Mouse (Mus musculus) forelimb bud, embryonic 11.5 days (tissue): Measurements from ENCODE around the gene Fam20b.

Experiments
- DNase-seq: peaks from one replicate; pipeline ENCODE4 v3.0.0-alpha.2; 2012; ENCODE audit warnings: low read depth, low spot score

Gene Fam20b

GRCm38 (mm10) chr1:156718950-156719805 is at the start of gene Fam20b:
Gene Fam20b (minus strand): TSS chr1:156719086.
- DNase-seq: peak; percentile 97

DNA sequence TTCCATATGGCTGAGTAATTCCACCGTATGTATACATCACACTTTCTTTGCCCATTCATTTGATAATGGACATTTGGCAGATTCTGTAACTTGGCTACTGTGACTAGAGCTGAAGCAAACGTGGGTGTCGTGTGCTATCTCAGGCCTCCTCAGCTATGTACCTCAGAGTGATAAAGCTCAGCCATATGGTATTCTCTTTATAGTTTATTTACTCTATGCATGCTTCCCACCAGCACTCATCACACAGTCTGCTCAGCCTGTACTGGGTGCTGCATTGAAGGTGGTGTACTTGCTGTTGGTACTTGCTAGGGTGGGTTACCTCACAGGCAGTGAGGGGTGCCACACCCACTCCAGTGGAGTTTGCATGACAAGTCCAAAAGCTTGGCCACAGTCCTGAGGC is 46.4 kb upstream of the Fam20b start:
- DNase-seq: no peak

DNA sequence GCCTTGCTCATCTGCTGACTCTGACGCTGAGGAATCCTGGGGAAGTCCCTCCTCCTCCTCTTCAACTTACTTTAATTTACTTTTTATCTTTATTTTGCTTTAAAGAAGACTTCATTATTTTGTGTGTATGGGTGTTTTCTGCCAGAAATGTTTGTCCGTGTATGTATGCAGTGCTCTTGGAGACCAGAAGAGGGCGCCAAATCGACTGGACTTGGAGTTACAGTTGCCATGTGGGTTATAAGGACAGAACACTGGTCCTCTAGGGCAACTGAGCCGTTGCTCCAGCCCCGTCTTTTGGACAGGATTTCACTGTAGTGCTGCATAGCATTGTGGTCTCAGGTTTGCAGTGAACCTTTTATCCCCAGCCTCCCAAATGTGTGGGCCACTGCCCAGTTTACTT is 45.7 kb upstream of the Fam20b start:
- DNase-seq: no peak

DNA sequence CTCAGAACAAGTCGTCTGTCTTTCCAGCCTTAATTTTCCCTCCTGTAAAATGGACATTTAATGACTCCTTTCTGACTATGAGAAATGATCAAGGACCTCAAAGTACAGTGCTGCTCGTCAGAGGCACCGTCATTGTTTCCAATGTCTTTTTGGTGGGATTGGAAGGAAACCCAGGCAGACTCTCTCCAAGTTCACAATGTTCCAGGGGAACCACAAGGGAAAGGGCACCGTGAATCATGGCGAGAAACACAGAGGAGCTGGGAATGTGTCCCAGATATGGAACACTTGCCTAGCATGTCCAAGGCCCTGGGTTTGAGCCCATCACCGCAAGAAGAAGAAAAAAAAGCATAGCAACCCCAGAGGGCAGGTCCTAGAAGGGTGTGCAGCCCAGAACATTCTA is 44.4 kb upstream of the Fam20b start:
- no peak for DNase-seq

DNA sequence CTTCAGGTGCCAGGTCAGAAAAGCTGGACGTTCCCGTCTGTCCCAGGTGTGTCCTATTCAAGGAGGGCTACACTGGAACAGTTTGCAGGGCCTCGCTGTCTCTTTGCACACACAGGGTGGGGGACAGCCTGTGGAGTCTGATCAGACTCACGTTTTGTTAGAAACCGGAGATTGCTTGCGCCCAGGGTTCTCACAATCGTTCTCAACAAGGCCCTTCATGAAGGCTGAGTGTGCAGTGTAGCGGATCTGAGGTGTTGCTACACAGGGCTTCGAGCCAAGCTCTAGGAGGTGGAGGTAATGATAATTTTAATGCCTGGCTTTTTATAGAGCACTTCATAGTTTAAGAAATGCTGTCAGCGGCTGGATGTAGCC is 42.5 kb upstream of the Fam20b start:
- DNase-seq: no peak

DNA sequence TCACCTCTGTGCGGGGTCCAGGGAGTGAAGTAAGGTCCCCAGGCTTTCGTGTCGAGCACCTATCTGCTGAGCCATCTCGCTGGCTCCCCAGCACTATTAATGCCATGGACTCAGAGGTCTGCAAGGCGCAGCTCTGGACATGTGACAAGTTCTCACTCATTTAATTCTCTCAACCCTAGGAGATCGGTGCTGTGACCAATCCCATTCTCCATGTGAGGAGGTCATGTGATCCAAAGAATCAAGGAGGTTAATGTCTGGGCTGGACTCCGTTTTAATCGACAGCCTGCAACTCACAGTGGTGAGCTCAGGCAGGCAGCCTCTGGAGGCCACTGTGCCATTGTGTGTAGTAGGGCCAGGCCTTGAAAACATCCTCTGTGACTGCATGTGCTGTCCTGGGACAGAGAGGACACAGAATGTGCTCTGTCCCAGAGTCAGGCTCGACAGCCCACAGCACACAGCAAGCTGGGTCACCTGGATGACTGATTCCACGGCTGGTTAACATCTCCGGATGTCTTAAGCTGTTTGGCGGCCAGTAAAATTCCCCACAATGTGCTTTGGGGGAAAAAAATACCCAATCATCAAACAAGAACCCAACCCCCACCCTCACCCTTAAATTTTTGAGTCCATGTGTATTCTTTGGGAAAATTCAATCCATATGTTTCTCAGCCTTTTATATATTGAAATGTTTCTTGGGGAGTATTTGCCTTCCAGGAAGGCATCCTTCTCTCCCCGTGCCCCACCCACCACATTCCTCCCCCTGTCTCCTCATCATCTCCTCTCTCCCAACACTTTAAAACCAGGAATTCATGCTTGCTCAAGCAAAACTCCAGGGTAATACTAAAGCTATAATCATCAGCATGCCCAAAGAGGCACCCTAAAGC is 41.9 kb upstream of the Fam20b start:
- peak; percentile 80 for DNase-seq

DNA sequence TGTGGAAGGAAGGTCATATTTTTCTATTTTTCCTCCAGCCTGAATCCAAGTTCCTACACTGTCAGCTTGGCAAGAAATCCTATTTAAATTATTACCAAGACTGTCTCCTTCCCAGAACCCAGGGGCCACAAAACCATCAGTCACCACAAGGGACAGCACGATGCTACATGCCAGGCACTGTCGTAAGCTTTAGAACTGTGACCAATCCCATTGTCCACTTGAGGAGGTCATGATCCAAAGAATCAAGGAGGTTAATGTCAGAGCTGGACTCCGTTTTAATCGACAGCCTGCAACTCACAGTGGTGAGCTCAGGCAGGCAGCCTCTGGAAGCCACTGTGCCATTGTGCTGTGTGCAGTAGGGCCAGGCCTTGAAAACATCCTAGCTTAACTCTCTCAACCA is 39.4 kb upstream of the Fam20b start:
- DNase-seq: no peak

- DNase-seq: peak; percentile 52
Measured at GRCm38 (mm10) chr1:156754608-156755413, 35.9 kb upstream of the Fam20b start.

GRCm38 (mm10) chr1:156752990-156753389 is 34.1 kb upstream of the Fam20b start:
- no peak for DNase-seq

GRCm38 (mm10) chr1:156752020-156752724 is 33.3 kb upstream of the Fam20b start:
- DNase-seq: peak; percentile 93

DNA sequence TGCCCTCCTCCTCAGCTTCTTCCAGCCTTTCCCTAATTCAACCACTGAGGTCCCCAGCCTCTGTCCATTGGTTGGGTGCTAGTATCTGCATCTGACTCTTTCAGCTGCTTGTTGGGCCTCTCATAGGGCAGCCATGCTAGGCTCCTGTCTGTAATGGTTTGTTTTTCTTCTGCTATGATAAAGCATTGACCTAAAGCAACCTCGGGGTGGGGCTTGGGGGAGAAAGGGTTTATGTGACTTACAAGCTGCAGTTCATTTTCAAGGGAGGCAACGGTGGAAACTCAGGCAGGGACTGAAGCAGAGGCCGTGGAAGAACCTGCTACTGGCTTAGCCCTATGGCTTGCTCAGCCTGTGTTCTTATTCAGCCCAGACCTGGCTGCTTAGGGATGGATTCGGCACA is 31.4 kb upstream of the Fam20b start:
- DNase-seq: no peak

GRCm38 (mm10) chr1:156749136-156749535 is 30.2 kb upstream of the Fam20b start:
- DNase-seq: no peak

DNA sequence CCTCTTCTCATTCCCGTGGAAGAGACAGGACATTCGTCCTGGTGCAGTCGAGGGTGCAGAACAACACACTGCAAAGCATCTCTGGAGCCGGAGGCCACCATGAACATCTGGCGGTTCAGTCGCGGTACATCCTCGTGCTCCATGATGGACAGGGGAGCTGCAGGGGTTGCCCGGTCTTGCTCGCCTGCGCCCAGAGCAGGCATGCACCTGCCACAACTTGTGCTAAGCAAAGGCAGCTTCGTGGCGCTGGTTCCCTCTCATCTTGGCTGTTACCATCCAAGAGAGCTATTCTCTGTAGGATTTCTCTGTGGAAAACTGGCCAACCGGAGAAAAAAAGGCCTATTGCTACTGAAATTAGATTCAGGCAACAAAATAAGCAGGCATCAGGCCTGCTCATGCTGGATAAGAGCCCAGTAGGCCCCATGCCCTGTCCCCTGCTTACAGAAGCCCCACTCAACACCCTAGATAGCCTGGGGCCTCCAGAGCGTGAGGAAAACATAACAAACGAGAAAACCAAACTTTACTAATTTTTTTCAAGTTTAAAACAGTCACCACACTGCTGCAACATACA is 29.6 kb upstream of the Fam20b start:
- DNase-seq: no peak

GRCm38 (mm10) chr1:156745188-156745810 is 26.4 kb upstream of the Fam20b start:
- no peak for DNase-seq

DNA sequence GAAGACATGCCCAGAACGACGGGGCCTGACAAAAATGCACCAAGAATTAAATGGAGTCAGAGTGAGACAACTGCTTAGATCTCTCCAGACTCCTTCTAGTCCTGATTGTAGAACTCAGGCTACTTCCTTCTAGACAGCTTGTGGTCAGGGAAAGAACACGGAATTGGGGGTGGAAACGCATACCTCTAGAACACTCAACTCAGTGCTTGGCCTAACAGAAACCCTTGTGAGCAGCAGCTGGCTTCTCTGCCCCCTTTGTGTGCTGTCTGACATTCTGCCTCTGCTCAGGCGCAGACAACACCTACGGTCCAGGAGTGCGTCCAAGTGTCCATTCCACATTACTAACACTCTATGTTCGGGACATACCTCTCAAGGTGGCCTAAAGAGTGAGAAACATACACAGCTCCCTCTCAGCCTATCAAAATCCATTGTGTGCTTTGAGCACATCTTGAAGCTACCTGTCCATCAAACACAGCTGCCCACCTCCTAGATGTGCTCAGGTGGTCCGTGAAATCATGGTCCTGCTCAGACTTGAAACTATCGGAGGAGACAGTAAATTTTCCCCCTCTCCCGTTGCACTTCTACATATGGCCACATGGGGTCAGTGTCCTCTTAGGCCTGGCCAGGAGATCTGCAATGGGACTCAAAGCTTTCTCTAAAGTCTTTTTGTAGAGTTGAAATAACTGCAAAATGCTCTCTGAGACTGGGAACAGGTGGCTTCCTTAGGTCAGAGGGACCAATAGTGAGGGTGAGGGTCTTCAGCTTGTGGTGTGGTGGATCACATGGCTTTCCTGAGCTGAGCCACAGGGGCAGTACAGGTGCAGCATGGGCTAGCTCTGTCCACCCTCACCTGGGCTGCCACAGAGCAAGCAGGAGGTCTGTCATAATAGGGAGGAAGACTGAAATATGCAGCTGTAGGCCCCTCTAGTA is 22.9 kb upstream of the Fam20b start:
- peak; percentile 79 for DNase-seq

DNA sequence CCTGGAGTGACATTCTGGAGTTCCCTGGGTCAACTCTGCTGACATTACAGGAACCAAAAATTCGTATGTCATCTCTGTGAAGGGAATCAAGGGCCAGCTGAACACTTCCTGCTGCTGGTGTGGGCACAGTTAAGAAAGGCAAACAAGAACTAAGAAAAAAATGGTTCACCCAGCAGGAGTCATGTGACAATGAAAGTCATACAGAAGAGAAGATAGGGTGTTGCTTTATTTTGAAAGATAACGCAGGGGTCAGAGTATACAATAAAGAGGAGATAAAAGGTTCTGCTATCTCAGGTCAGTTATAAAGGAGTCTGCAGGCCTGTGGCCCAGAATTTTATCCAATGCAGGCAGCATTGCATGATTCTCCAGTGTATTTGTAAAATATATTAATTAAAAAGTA is 16.9 kb upstream of the Fam20b start:
- DNase-seq: no peak

- DNase-seq: no peak
Measured at GRCm38 (mm10) chr1:156734019-156734418, 15.1 kb upstream of the Fam20b start.

- no peak for DNase-seq
Measured at GRCm38 (mm10) chr1:156733559-156733958, 14.7 kb upstream of the Fam20b start.

GRCm38 (mm10) chr1:156732996-156733395 is 14.1 kb upstream of the Fam20b start:
- DNase-seq: no peak
